Mouse (Mus musculus) CH12.LX (cell line): Measurements from ENCODE around the gene Dmwd. TPM values are rescaled to one million over a fixed set of nuclear protein-coding genes. Genes with fewer than 3 reads are reported as not detected.

ENCODE experiments used
- DNase-seq: peaks from one replicate; pipeline ENCODE4 v3.0.0-alpha.2; 2013; ENCODE audit errors: extremely low read depth
- H3K27ac ChIP-seq: 2 replicates; pipeline ENCODE4 v1.5.1; 2012; ENCODE audit warnings: low read depth, mild to moderate bottlenecking, control low read depth, moderate library complexity; ENCODE audit not compliant: insufficient read depth
- H3K27me3 ChIP-seq: replicated peaks from 2 replicates; pipeline ENCODE3; 2012; ENCODE audit warnings: inconsistent platforms
- H3K36me3 ChIP-seq, 2 experiments: replicated peaks in 1 of 2; 2 replicates each; pipeline versions ENCODE3 to v1.6.1; 2012; ENCODE audit warnings: inconsistent platforms in 1 of 2, low read length in 1 of 2, mild to moderate bottlenecking in 1 of 2, mixed read lengths in 1 of 2, moderate library complexity in 1 of 2; ENCODE audit not compliant: control insufficient read depth in 1 of 2, insufficient read depth in 1 of 2
- H3K4me1 ChIP-seq, 2 experiments: 2 replicates each; pipeline ENCODE4 v1.6.1; 2012; ENCODE audit warnings: inconsistent platforms in 1 of 2, moderate library complexity in 1 of 2; ENCODE audit not compliant: insufficient read depth in 2 of 2, control insufficient read depth in 1 of 2
- H3K4me2 ChIP-seq: 2 replicates; pipeline ENCODE4 v1.6.1; 2012; ENCODE audit warnings: low read depth, mild to moderate bottlenecking, control low read depth; ENCODE audit not compliant: poor library complexity, insufficient read depth, severe bottlenecking
- H3K4me3 ChIP-seq, 3 experiments: fragments of 150-350 bp in 1 of 3; sonication (generic) in 1 of 3; replicated peaks in 1 of 3; 2 replicates each; pipeline versions ENCODE3 to v1.5.1; 2011 to 2012; ENCODE audit warnings: low read depth in 2 of 3, low read length in 2 of 3, mild to moderate bottlenecking in 2 of 3, moderate library complexity in 2 of 3, control low read depth in 1 of 3, improper control_type of control experiment in 1 of 3, inconsistent platforms in 1 of 3, mixed read lengths in 1 of 3; ENCODE audit not compliant: poor library complexity in 1 of 3
- H3K79me2 ChIP-seq: replicated peaks from 2 replicates; pipeline ENCODE4 v1.6.1; 2012; ENCODE audit warnings: mild to moderate bottlenecking, moderate library complexity; ENCODE audit not compliant: control insufficient read depth, poor library complexity, insufficient read depth, severe bottlenecking; ENCODE audit errors: extremely low read depth
- H3K9ac ChIP-seq: 2 replicates; pipeline ENCODE4 v1.6.1; 2012; ENCODE audit warnings: low read depth, mild to moderate bottlenecking, control low read depth, moderate library complexity; ENCODE audit not compliant: insufficient read depth
- H3K9me3 ChIP-seq: replicated peaks from 2 replicates; pipeline ENCODE3; 2012; ENCODE audit warnings: low read length, inconsistent platforms, mixed read lengths
- BHLHE40 ChIP-seq: IDR thresholded peaks from 2 replicates; pipeline ENCODE4 v1.6.1; 2011; ENCODE audit warnings: mild to moderate bottlenecking, low read depth, low read length, improper control_type of control experiment
- CHD1 ChIP-seq: IDR thresholded peaks from 2 replicates; pipeline ENCODE4 v1.6.1; 2012; ENCODE audit warnings: low read depth, low read length, improper control_type of control experiment, inconsistent platforms
- CHD2 ChIP-seq: IDR thresholded peaks from 2 replicates; pipeline ENCODE4 v1.6.1; 2011; ENCODE audit warnings: low read length, improper control_type of control experiment
- CTCF ChIP-seq, 2 experiments: IDR thresholded peaks in 1 of 2; conservative IDR thresholded peaks in 1 of 2; 2 replicates each; pipeline ENCODE4 v1.5.1; 2011 to 2012; ENCODE audit warnings: low read depth in 2 of 2, low read length in 2 of 2, improper control_type of control experiment in 1 of 2, inconsistent platforms in 1 of 2, mild to moderate bottlenecking in 1 of 2, moderate library complexity in 1 of 2
- E2F4 ChIP-seq: IDR thresholded peaks from 2 replicates; pipeline ENCODE4 v1.6.1; 2011; ENCODE audit warnings: low read depth, low read length, improper control_type of control experiment; ENCODE audit not compliant: insufficient replicate concordance
- ELF1 ChIP-seq: IDR thresholded peaks from 2 replicates; pipeline ENCODE4 v1.6.1; 2014; ENCODE audit warnings: low read depth, mild to moderate bottlenecking, inconsistent platforms, low read length, improper control_type of control experiment
- ETS1 ChIP-seq: conservative IDR thresholded peaks from 2 replicates; pipeline ENCODE4 v1.6.1; 2012; ENCODE audit warnings: low read depth, mild to moderate bottlenecking, inconsistent platforms, low read length, improper control_type of control experiment, moderate library complexity
- IRF4 ChIP-seq: IDR thresholded peaks from 2 replicates; pipeline ENCODE4 v1.6.1; 2014; ENCODE audit warnings: low read depth, mild to moderate bottlenecking, inconsistent platforms, low read length, improper control_type of control experiment
- JUN ChIP-seq: IDR thresholded peaks from 2 replicates; pipeline ENCODE4 v1.6.1; 2011; ENCODE audit warnings: low read depth, mild to moderate bottlenecking, low read length, improper control_type of control experiment, moderate library complexity; ENCODE audit not compliant: insufficient read depth
- JUND ChIP-seq: conservative IDR thresholded peaks from 2 replicates; pipeline ENCODE4 v1.6.1; 2011; ENCODE audit warnings: low read depth, low read length, improper control_type of control experiment
- MAX ChIP-seq: IDR thresholded peaks from 2 replicates; pipeline ENCODE4 v1.6.1; 2011; ENCODE audit warnings: low read length, improper control_type of control experiment
- MAZ ChIP-seq: IDR thresholded peaks from 2 replicates; pipeline ENCODE4 v1.6.1; 2012; ENCODE audit warnings: low read depth, mild to moderate bottlenecking, inconsistent platforms, low read length, improper control_type of control experiment, moderate library complexity
- MEF2A ChIP-seq: IDR thresholded peaks from 2 replicates; pipeline ENCODE4 v1.6.1; 2014; ENCODE audit warnings: low read depth, mild to moderate bottlenecking, inconsistent platforms, low read length, improper control_type of control experiment, borderline replicate concordance
- MXI1 ChIP-seq: IDR thresholded peaks from 2 replicates; pipeline ENCODE4 v1.6.1; 2011; ENCODE audit warnings: mild to moderate bottlenecking, low read depth, low read length, improper control_type of control experiment
- MYC ChIP-seq: IDR thresholded peaks from 2 replicates; pipeline ENCODE4 v1.6.1; 2011; ENCODE audit warnings: low read depth, mild to moderate bottlenecking, improper control_type of control experiment, low read length
- NRF1 ChIP-seq: IDR thresholded peaks from 2 replicates; pipeline ENCODE4 v1.6.1; 2014; ENCODE audit warnings: low read depth, mild to moderate bottlenecking, inconsistent platforms, low read length, improper control_type of control experiment, moderate library complexity
- POLR2A ChIP-seq: IDR thresholded peaks from 2 replicates; pipeline ENCODE4 v1.6.1; 2011; ENCODE audit warnings: low read depth, mild to moderate bottlenecking, improper control_type of control experiment, low read length
- POLR2AphosphoS2 ChIP-seq: IDR thresholded peaks from 2 replicates; pipeline ENCODE4 v1.6.1; 2011; ENCODE audit warnings: low read depth, low read length, improper control_type of control experiment
- RAD21 ChIP-seq: IDR thresholded peaks from 2 replicates; pipeline ENCODE4 v1.6.1; 2011; ENCODE audit warnings: low read depth, mild to moderate bottlenecking, low read length, improper control_type of control experiment, moderate library complexity
- RCOR1 ChIP-seq: conservative IDR thresholded peaks from 2 replicates; pipeline ENCODE4 v1.6.1; 2012; ENCODE audit warnings: low read depth, mild to moderate bottlenecking, inconsistent platforms, low read length, improper control_type of control experiment
- SIN3A ChIP-seq: IDR thresholded peaks from 2 replicates; pipeline ENCODE4 v1.6.1; 2012; ENCODE audit warnings: low read length, improper control_type of control experiment, inconsistent platforms
- TBP ChIP-seq: conservative IDR thresholded peaks from 2 replicates; pipeline ENCODE4 v1.6.1; 2011; ENCODE audit warnings: low read depth, low read length, improper control_type of control experiment
- UBTF ChIP-seq: IDR thresholded peaks from 2 replicates; pipeline ENCODE4 v1.6.1; 2012; ENCODE audit warnings: low read depth, mild to moderate bottlenecking, inconsistent platforms, low read length, improper control_type of control experiment, moderate library complexity
- USF1 ChIP-seq: IDR thresholded peaks from 2 replicates; pipeline ENCODE4 v1.6.1; 2014; ENCODE audit warnings: low read depth, mild to moderate bottlenecking, inconsistent platforms, low read length, improper control_type of control experiment
- USF2 ChIP-seq: conservative IDR thresholded peaks from 2 replicates; pipeline ENCODE4 v1.6.1; 2011; ENCODE audit warnings: low read depth, low read length, improper control_type of control experiment
- ZC3H11A ChIP-seq: IDR thresholded peaks from 2 replicates; pipeline ENCODE4 v1.6.1; 2012; ENCODE audit warnings: low read depth, mild to moderate bottlenecking, inconsistent platforms, low read length, improper control_type of control experiment
- ZKSCAN1 ChIP-seq: IDR thresholded peaks from 2 replicates; pipeline ENCODE4 v1.6.1; 2012; ENCODE audit warnings: low read depth, inconsistent platforms, low read length, improper control_type of control experiment, borderline replicate concordance
- ZNF384 ChIP-seq: IDR thresholded peaks from 2 replicates; pipeline ENCODE4 v1.6.1; 2012; ENCODE audit warnings: low read depth, low read length, improper control_type of control experiment, inconsistent platforms
- dilution Hi-C: fragments of 300-500 bp; cut with MboI; formaldehyde crosslinking; loops from 2 replicates; pipeline ENCODE4 v1.14.3; 2020; ENCODE audit warnings: low sequenced_read_pairs; ENCODE audit not compliant: extremely low pct_unique_long_range_greater_than_20kb, extremely low pct_ligation_motif_present
- in situ Hi-C: fragments of 300-500 bp; cut with MboI; formaldehyde crosslinking; loops from 3 replicates; pipeline ENCODE4 v1.14.3; 2019; ENCODE audit warnings: low sequenced_read_pairs, low pct_ligation_motif_present, low pct_unique_long_range_greater_than_20kb, mixed read lengths
- polyA plus RNA-seq: library from polyadenylated mRNA; unstranded; fragments of >175 nt; gene quantifications from 2 replicates; pipeline ENCODE4 v1.2.1, GENCODE M21; 2012; ENCODE audit warnings: low read depth; ENCODE audit not compliant: insufficient read length
- total RNA-seq, 2 experiments: library from RNA; depleted of rRNA; stranded (reverse); fragments of 300-350 nt in 1 of 2; fragments of >200 nt in 1 of 2; gene quantifications; 2 replicates each; pipeline ENCODE4 v1.2.3; 2012 to 2014

Dmwd gene
- total and polyA plus RNA-seq, 3 experiments, result not detected

DNA sequence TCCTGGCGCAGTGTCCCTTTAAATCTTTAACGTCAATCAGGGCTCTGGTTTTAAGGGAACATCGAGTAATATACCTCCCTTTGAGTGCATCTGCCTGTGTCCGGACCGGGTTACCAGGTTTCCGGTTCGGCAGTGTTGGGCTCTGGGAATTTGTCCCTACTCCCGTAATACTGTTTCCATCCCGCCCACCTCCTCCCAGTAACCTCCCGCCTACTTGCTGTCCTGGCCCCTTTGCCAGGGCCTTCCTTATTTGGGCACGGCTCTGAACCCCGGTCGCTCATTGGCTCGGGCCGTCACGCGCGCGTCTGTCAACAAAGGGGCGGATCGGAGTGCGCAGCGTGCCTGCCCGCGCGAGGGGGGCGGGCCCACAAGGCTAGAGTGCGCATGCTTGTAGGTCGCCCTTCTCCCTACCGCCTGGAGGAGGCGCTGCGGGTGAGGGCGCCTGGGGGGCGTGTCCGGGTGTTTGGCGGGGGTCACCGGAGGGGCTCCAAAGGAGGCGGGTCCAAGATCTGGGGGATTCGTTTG lies 55.4 kb downstream of the Dmwd start:
- TF ChIP-seq NRF1 (peak; percentile 84), IRF4 (no peak), TBP (no peak), MXI1 (peak; percentile 91), ELF1 (peak; percentile 45; the same call in 1 of the 2 replicates), MYC (no peak), MEF2A (no peak), RCOR1 (no peak), CHD1 (no peak), RAD21 (no peak), CHD2 (no peak), ZC3H11A (no peak), ZKSCAN1 (no peak), POLR2A (0 out of 2 replicates have a peak, but pooled peaks have one; percentile 17), MAX (peak; percentile 78; the same call in 1 of the 2 replicates), ETS1 (no peak), E2F4 (no peak), JUND (no peak), USF1 (peak; percentile 78), SIN3A (peak; percentile 82; the same call in 1 of the 2 replicates), BHLHE40 (peak; percentile 94), USF2 (peak; percentile 54), UBTF (no peak), MAZ (no peak), ZNF384 (no peak), JUN (no peak), POLR2AphosphoS2 (no peak), CTCF (conservative IDR thresholded peaks at IDR 0.05 in 1 of 2, IDR thresholded peaks at IDR 0.05 in 1 of 2; ENCODE audit: low read depth in 2 of 2, low read length in 2 of 2) (peak in 1 of 2 experiments; percentile 61; a peak in 2 of 4 replicates)
- Histone ChIP-seq H3K36me3 (peaks cover 28 to 67% of the 10 kb centered on the region in 2 experiments), H3K4me2 (peak overlapping the region; percentile 54), H3K27ac (no peak overlapping the region), H3K9me3 (no peaks in the 10 kb centered on the region), H3K4me1 (peaks cover 0 to 28% of the 10 kb centered on the region in 2 experiments; a peak in 2 of 4 replicates), H3K79me2 (peaks cover 9% of the 10 kb centered on the region; the same call in 1 of the 2 replicates), H3K27me3 (no peaks in the 10 kb centered on the region), H3K9ac (no peak overlapping the region), H3K4me3 (peak overlapping the region; percentile 12 to 44 (median 41))
- DNase-seq, result peak; percentile 93
- in situ Hi-C loops (no loop called here), dilution Hi-C loops (no loop called here)

Other genes starting within 250 kb of the Dmwd start
Only the 20 nearest of the 24 such genes appear.
- 16.3 and 17.4 TPM in 2 replicates for gene Ccdc61, start 165.8 kb upstream of the Dmwd start, total RNA-seq (2012; rRNA removed)
- gene Ccdc61, start 165.8 kb upstream of the Dmwd start, total RNA-seq (2014; rRNA removed), result 11.7 and 11.9 TPM in 2 replicates
- gene Ccdc61, start 165.8 kb upstream of the Dmwd start, polyA plus RNA-seq, result 13.2 and 27.3 TPM in 2 replicates
- 0.04 TPM in 2 replicates for gene Nova2, start 150.3 kb upstream of the Dmwd start, total RNA-seq (2012; rRNA removed)
- gene Nova2, start 150.3 kb upstream of the Dmwd start, total RNA-seq (2014; rRNA removed), result not detected in 2 replicates
- not detected in 2 replicates for gene Nova2, start 150.3 kb upstream of the Dmwd start, polyA plus RNA-seq
- gene Nanos2, start 88.8 kb upstream of the Dmwd start, total RNA-seq (2012; rRNA removed), result not detected in 2 replicates
- not detected in 2 replicates for gene Nanos2, start 88.8 kb upstream of the Dmwd start, total RNA-seq (2014; rRNA removed)
- not detected in 2 replicates for gene Nanos2, start 88.8 kb upstream of the Dmwd start, polyA plus RNA-seq
- gene Mypop, start 85.0 kb upstream of the Dmwd start, total RNA-seq (2012; rRNA removed), result 2.5 and 2.8 TPM in 2 replicates
- 1.2 and 1.3 TPM in 2 replicates for gene Mypop, start 85.0 kb upstream of the Dmwd start, total RNA-seq (2014; rRNA removed)
- gene Mypop, start 85.0 kb upstream of the Dmwd start, polyA plus RNA-seq, result 4.1 and 4.7 TPM in 2 replicates
- gene Irf2bp1, start 72.2 kb upstream of the Dmwd start, total RNA-seq (2012; rRNA removed), result 11.8 and 12.8 TPM in 2 replicates
- 3.7 and 4.9 TPM in 2 replicates for gene Irf2bp1, start 72.2 kb upstream of the Dmwd start, total RNA-seq (2014; rRNA removed)
- gene Irf2bp1, start 72.2 kb upstream of the Dmwd start, polyA plus RNA-seq, result 6.6 and 7.1 TPM in 2 replicates
- gene Foxa3, start 52.7 kb upstream of the Dmwd start, total RNA-seq (2012; rRNA removed), result 0.08 TPM in 1 of 2 replicates, not detected in the other
- gene Foxa3, start 52.7 kb upstream of the Dmwd start, total RNA-seq (2014; rRNA removed), result not detected in 2 replicates
- not detected in 2 replicates for gene Foxa3, start 52.7 kb upstream of the Dmwd start, polyA plus RNA-seq
- 129 and 141 TPM in 2 replicates for gene Sympk, start 51.9 kb upstream of the Dmwd start, total RNA-seq (2012; rRNA removed)
- 42.0 and 43.7 TPM in 2 replicates for gene Sympk, start 51.9 kb upstream of the Dmwd start, total RNA-seq (2014; rRNA removed)
- 97.4 and 111 TPM in 2 replicates for gene Sympk, start 51.9 kb upstream of the Dmwd start, polyA plus RNA-seq
- gene Rsph6a, start 21.5 kb upstream of the Dmwd start, total RNA-seq (2012; rRNA removed), result 0.17 and 0.25 TPM in 2 replicates
- not detected in 2 replicates for gene Rsph6a, start 21.5 kb upstream of the Dmwd start, total RNA-seq (2014; rRNA removed)
- not detected in 2 replicates for gene Rsph6a, start 21.5 kb upstream of the Dmwd start, polyA plus RNA-seq
- gene Dmpk, start 7.6 kb downstream of the Dmwd start, total RNA-seq (2012; rRNA removed), result 0.17 and 0.30 TPM in 2 replicates
- gene Dmpk, start 7.6 kb downstream of the Dmwd start, total RNA-seq (2014; rRNA removed), result 0.36 TPM in 1 of 2 replicates, not detected in the other
- gene Dmpk, start 7.6 kb downstream of the Dmwd start, polyA plus RNA-seq, result 0.27 and 0.56 TPM in 2 replicates
- gene Six5, start 18.4 kb downstream of the Dmwd start, total RNA-seq (2012; rRNA removed), result 1.3 and 1.8 TPM in 2 replicates
- 0.16 TPM in 2 replicates for gene Six5, start 18.4 kb downstream of the Dmwd start, total RNA-seq (2014; rRNA removed)
- gene Six5, start 18.4 kb downstream of the Dmwd start, polyA plus RNA-seq, result 0.25 and 0.33 TPM in 2 replicates
- 0.08 TPM in 1 of 2 replicates, not detected in the other for gene Gm4969, start 42.1 kb downstream of the Dmwd start, total RNA-seq (2012; rRNA removed)
- gene Gm4969, start 42.1 kb downstream of the Dmwd start, total RNA-seq (2014; rRNA removed), result not detected in 2 replicates
- not detected in 2 replicates for gene Gm4969, start 42.1 kb downstream of the Dmwd start, polyA plus RNA-seq
- 11.6 and 12.5 TPM in 2 replicates for gene Fbxo46, start 43.6 kb downstream of the Dmwd start, total RNA-seq (2012; rRNA removed)
- 3.5 and 4.0 TPM in 2 replicates for gene Fbxo46, start 43.6 kb downstream of the Dmwd start, total RNA-seq (2014; rRNA removed)
- gene Fbxo46, start 43.6 kb downstream of the Dmwd start, polyA plus RNA-seq, result 4.8 and 6.1 TPM in 2 replicates
- 9.3 and 9.8 TPM in 2 replicates for gene Qpctl, start 73.1 kb downstream of the Dmwd start, total RNA-seq (2012; rRNA removed)
- gene Qpctl, start 73.1 kb downstream of the Dmwd start, total RNA-seq (2014; rRNA removed), result 5.1 and 5.2 TPM in 2 replicates
- gene Qpctl, start 73.1 kb downstream of the Dmwd start, polyA plus RNA-seq, result 9.2 and 9.6 TPM in 2 replicates
- 348 and 408 TPM in 2 replicates for gene Snrpd2, start 73.5 kb downstream of the Dmwd start, total RNA-seq (2012; rRNA removed)
- 178 and 213 TPM in 2 replicates for gene Snrpd2, start 73.5 kb downstream of the Dmwd start, total RNA-seq (2014; rRNA removed)
- 177 and 193 TPM in 2 replicates for gene Snrpd2, start 73.5 kb downstream of the Dmwd start, polyA plus RNA-seq
- gene Gipr, start 89.9 kb downstream of the Dmwd start, total RNA-seq (2012; rRNA removed), result 0.04 TPM in 1 of 2 replicates, not detected in the other
- not detected in 2 replicates for gene Gipr, start 89.9 kb downstream of the Dmwd start, total RNA-seq (2014; rRNA removed)
- 0.11 and 0.12 TPM in 2 replicates for gene Gipr, start 89.9 kb downstream of the Dmwd start, polyA plus RNA-seq
- gene Eml2, start 100.2 kb downstream of the Dmwd start, total RNA-seq (2012; rRNA removed), result 32.4 and 52.4 TPM in 2 replicates
- gene Eml2, start 100.2 kb downstream of the Dmwd start, total RNA-seq (2014; rRNA removed), result 12.3 and 15.6 TPM in 2 replicates
- gene Eml2, start 100.2 kb downstream of the Dmwd start, polyA plus RNA-seq, result 29.1 and 30.8 TPM in 2 replicates
- gene Gpr4, start 136.3 kb downstream of the Dmwd start, total RNA-seq (2012; rRNA removed), result 0.04 and 0.08 TPM in 2 replicates
- not detected in 2 replicates for gene Gpr4, start 136.3 kb downstream of the Dmwd start, total RNA-seq (2014; rRNA removed)
- 0.14 and 0.31 TPM in 2 replicates for gene Gpr4, start 136.3 kb downstream of the Dmwd start, polyA plus RNA-seq
- gene Opa3, start 152.1 kb downstream of the Dmwd start, total RNA-seq (2012; rRNA removed), result 11.9 and 15.7 TPM in 2 replicates
- gene Opa3, start 152.1 kb downstream of the Dmwd start, total RNA-seq (2014; rRNA removed), result 8.6 and 9.4 TPM in 2 replicates
- gene Opa3, start 152.1 kb downstream of the Dmwd start, polyA plus RNA-seq, result 20.0 and 21.2 TPM in 2 replicates
- 109 and 114 TPM in 2 replicates for gene Vasp, start 195.6 kb downstream of the Dmwd start, total RNA-seq (2012; rRNA removed)
- 122 and 125 TPM in 2 replicates for gene Vasp, start 195.6 kb downstream of the Dmwd start, total RNA-seq (2014; rRNA removed)
- 191 and 240 TPM in 2 replicates for gene Vasp, start 195.6 kb downstream of the Dmwd start, polyA plus RNA-seq
- not detected in 2 replicates for gene Ppm1n, start 203.8 kb downstream of the Dmwd start, total RNA-seq (2012; rRNA removed)
- not detected in 2 replicates for gene Ppm1n, start 203.8 kb downstream of the Dmwd start, total RNA-seq (2014; rRNA removed)
- gene Ppm1n, start 203.8 kb downstream of the Dmwd start, polyA plus RNA-seq, result not detected in 2 replicates